Mouse (Mus musculus) WW6 (cell line): ENCODE measurements around the gene Cnfn.

Experiments used
- DNase-seq: peaks from one replicate; pipeline ENCODE4 v3.0.0-alpha.2; 2013; ENCODE audit warnings: low read depth, low spot score

Cnfn gene

GRCm38 (mm10) chr7:25390054-25390770 lies 20.7 kb upstream of the Cnfn start:
- no peak for DNase-seq

DNA sequence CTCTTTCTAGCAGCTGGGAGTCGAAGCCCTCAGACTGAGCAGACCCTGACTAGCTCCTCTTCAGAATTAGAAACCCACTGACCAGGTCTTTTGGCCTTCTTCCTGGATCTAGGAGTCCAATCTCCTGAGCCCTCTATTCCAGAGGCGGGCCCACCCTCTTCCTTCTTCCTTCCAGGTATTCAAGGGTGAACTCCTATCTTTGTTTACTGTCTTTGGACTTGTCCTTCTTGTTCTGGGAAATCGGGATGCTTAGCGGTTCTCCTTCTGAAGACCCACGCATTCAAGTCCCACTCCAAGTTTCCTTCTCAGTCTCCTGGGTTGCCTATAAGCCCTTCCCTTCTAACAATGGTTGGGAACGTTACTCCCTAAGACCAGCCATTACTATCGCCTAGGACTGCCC lies 19.4 kb upstream of the Cnfn start:
- no peak for DNase-seq

- no peak for DNase-seq
Measured at GRCm38 (mm10) chr7:25387811-25388440, 18.4 kb upstream of the Cnfn start.

GRCm38 (mm10) chr7:25385850-25386555 lies 16.5 kb upstream of the Cnfn start:
- DNase-seq = no peak

GRCm38 (mm10) chr7:25385259-25385658 lies 15.7 kb upstream of the Cnfn start:
- DNase-seq = no peak

DNA sequence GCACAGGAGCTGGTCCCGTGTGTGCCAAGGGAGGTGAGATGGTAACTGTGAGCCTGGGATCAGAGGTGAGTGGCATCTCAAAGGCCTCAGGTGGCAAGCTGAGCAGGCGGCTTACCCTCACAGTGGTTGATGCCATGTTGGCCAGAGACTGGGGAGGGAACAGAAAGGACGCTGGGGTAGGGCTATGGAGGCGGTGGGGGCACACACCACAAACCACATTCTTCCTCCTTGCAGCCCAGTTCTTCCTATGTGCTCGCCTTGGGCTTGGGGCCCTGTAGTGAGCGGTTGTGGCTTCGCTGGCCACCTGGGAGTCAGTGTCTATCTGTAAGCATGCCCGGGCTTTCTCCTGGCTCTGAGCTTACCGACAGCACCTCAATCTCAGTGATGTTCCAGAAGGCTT lies 15.3 kb upstream of the Cnfn start:
- no peak for DNase-seq

GRCm38 (mm10) chr7:25384318-25384717 lies 14.8 kb upstream of the Cnfn start:
- no peak for DNase-seq

DNA sequence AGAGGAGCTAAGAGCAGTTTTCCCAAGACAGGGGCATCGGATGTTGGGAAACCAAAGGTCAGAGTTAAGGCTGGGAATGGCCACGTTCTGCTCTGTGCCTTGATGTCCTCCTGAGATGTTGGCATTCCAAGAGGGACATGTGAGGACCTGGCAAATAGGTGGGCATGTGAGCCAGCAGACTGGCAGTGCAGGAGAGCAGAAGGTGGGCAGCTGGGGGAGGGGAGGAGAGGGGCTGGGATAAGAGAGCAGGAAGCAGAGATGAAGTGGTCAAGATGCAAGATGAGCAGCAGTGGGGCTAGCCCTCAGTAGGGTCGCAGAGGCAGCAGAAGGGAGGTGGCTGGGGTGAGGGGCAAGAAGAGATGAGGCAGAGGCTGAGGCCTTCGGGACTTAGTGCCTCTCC lies 14.4 kb upstream of the Cnfn start:
- DNase-seq = no peak

DNA sequence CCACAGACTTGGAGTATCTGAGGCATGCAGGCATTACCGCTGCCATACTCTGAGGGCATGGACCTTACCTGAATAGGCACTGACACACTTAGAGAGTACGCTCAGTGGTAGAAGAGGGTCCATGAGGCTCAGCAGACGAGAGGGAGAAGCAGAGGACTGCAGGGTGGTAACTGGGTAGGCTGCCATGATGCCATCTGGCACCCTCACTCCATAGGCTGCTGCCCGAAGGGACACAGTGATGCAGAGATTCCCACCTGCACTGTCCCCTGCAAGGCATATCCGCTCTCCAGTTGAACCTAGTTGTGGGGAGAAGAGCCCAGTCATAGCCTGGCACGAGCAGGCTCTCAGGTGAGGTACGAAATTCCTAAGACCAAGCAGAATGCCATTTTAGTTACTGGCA lies 13.9 kb upstream of the Cnfn start:
- no peak for DNase-seq

GRCm38 (mm10) chr7:25382541-25382940 lies 13.0 kb upstream of the Cnfn start:
- no peak for DNase-seq

DNA sequence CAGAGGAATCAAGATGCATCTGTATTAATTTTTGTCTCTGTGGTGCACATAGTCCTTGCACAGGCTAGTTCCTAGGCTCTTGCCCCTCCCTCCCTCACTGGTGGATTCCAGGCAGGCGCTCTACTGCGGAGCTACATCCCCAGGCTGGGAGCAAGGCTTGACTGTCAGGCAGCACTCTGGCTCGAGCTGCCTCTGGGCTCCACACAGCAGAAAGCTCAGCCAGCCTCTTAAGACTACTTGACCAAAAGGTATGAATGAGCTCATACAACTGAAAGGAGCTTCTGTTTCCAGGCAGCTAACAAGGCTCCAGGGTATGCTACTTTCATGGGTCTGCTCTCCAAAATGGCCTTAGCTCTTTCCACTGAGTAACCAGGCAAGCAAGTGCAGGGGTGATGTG lies 11.8 kb upstream of the Cnfn start:
- no peak for DNase-seq

DNA sequence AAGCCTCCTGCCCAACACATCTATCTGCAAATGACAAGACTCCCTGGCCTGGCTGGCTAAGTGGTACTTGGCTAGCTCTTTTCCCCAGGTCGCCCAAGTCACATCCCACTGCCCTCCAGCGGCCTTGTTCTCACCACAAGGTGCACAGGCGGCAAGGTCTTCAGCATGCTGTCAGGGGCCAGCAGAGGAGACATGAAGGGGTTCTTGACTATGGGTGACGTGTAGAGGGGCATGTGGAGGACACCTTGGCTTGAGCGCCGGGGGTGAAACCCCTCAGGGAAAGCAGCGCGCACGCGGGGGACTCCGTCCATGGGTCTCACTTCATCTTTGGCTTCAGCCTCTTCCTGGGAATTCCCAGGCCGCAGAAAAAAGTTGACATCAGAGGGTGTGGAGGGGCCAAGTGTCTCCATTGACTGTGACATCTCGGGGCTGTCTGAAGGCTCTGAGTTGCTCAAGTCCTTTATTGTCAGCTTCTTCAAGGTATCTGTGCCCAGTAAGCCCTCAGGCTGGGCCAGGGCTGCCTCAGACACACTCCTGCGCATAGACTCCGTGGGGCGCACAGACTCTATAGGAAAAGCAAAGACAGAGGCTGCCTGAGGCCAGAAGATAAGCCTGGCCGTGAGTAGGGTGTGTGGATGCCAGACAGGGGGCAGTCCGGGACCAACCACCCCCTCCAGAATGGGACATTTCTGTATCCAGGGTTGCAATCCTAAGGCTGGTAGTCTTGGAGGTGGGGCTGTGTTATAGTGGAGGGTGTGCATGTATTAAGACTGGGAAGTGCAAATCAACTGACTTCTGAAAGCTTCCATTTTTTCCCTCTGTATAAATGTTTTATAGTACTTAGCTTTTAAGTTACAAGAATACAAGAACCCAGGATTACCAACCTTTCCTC lies 11.1 kb upstream of the Cnfn start:
- DNase-seq = no peak

- no peak for DNase-seq
Measured at GRCm38 (mm10) chr7:25379551-25380351, 10.2 kb upstream of the Cnfn start.

- DNase-seq = no peak
Measured at GRCm38 (mm10) chr7:25378181-25379100, 8.9 kb upstream of the Cnfn start.

DNA sequence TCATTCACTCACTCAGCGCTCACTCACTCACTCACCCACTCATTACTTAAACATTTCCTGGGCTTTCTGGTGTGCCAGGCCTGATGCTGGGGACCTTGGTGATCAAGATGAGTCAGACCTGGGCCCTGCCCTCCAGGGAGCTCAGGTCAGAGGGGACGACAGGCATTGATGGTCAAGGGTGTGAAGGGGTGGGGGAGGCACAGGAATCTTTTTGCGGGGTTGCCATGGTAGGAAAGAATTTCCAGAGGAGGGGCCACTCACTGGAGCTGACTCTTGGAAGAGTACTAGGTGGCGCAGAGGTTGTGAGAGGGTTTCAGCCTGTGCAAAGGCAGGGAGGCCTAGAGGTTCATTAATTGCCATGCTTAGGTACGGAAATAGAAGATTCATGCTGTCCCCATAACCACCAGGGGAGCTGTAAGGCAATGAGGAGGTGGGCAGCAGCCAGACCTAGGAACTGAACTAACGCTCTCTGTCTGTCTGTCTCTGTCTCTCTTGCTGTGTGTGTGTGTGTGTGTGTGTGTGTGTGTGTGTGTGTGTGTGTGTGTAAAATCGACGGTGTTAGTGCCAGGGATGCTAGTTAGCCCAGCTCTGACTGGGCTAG lies 7.7 kb upstream of the Cnfn start:
- DNase-seq = no peak

DNA sequence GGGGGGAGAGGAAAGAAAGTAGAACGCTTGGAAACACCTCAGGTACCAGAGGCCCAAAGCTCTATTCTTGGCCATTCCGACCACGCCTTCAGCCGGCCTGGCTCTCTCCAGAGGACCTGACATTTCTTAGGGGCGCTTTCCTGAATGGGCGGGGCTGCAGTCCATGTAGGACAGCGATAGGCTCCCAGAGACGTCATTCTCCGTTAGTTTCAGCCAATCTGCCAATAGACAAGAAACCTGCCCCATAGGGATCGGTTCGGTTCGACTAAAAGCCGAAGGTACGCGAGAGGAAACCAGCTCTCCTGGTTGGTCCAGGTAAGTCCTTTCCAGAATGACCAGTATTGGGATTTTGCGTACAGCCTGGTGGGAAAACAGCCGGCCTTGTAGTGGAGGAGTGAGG lies 7.0 kb upstream of the Cnfn start:
- DNase-seq = no peak

DNA sequence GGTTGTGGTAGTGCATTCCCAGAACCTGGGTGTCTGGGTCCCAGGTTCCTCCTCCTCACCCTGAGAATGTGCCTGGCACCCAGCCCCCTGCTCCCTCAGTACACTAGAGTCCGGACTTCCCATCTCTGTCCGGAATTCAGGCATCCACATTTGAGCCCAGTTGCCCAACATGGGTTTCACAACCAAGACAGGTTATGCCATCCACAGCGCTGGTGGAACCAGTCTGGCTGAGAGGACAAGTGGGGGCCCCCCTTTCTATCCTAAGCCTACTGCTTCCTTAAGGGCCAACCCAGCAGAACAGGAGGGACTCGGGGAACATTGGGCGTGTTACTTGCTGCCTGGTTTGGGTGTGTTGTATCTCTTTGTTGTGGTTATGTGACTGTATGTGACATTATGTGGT lies 2.9 kb upstream of the Cnfn start:
- no peak for DNase-seq

DNA sequence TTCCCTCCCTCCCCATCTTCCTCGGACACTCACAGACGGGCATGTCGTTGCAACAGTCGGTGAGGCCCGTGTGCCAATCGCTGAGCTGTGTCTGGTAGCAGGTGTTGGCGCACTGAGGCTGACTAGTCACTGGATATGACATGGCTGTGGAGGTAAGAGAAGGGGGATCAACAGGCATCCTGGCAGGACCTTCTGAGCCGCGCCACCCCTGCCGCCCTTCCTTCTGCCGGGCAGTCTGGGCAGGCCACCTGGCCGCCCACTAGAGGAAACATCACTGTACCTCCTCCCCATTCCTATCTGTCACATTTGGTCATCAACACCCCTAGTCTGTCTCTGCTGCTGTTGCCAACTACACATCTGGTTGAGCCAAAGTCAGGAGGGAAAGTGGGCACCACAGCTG lies 1.2 kb downstream of the Cnfn start:
- DNase-seq = no peak

GRCm38 (mm10) chr7:25367632-25368293 lies 1.8 kb downstream of the Cnfn start:
- no peak for DNase-seq
